Mouse (Mus musculus): ENCODE measurements around the gene Myo16. TPM values are rescaled to one million over a fixed set of nuclear protein-coding genes. Genes with fewer than 3 reads are reported as not detected.

The Myo16 gene
- total and polyA plus RNA-seq, 3 experiments = not detected

DNA sequence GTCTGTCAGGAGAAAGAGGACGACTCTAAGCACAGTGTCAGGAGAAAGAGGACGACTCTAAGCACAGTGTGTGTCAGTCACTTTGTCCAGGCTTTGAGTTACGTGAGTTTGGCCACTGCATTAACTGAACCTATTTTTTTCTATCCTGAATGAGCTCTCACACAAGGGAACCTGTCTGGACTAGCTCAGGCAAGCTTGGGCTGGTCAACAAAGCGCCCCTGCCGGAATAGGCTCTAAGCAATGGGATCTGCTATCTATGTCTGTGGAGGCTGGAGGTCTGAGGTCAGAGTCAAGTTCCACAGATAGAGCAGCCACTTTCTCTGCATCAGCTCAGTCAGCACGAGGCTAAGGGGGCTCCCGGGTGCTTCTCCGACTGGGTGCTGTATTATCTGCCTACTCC lies 46.3 kb downstream of the Myo16 start:
- Histone ChIP-seq H3K9me3 (replicated peaks; ENCODE audit: insufficient read depth, low read length) (no peaks in the 10 kb centered on the region), H3K9ac (ENCODE audit: control insufficient read depth, low read depth, low read length, poor library complexity, severe bottlenecking) (no peak overlapping the region), H3K4me1 (ENCODE audit: control insufficient read depth in 1 of 2, insufficient read depth in 2 of 2, low read length in 2 of 2) (no peaks in the 10 kb centered on the region), H3K4me3 (ENCODE audit: control insufficient read depth in 1 of 2, insufficient read depth in 1 of 2, low read depth in 2 of 2, low read length in 2 of 2) (no peak overlapping the region), H3K79me2 (ENCODE audit: control insufficient read depth, insufficient read depth, low read length, poor library complexity) (no peaks in the 10 kb centered on the region), H3K27me3 (ENCODE audit: control insufficient read depth in 1 of 2, insufficient read depth in 2 of 2, low read length in 2 of 2) (no peaks in the 10 kb centered on the region), H3K36me3 (ENCODE audit: control insufficient read depth in 1 of 2, insufficient read depth in 2 of 2, low read length in 2 of 2) (no peaks in the 10 kb centered on the region), H3K27ac (ENCODE audit: control insufficient read depth, low read depth, low read length) (no peak overlapping the region)
- no peak for DNase-seq (ENCODE audit: low read depth, low spot score)
- TF ChIP-seq MAX (IDR thresholded peaks at IDR 0.05; ENCODE audit: low read length) = no peak
- TF ChIP-seq NRF1 (IDR thresholded peaks at IDR 0.05; ENCODE audit: insufficient read depth, low read depth, low read length, poor library complexity, severe bottlenecking) = no peak
- no peak for TF ChIP-seq USF2 (IDR thresholded peaks at IDR 0.05; ENCODE audit: borderline replicate concordance in 1 of 2, insufficient read depth in 1 of 2, low read depth in 1 of 2, low read length in 2 of 2)
- TF ChIP-seq MYC (IDR thresholded peaks at IDR 0.05; ENCODE audit: low read depth, low read length) = no peak
- TF ChIP-seq ETS1 (IDR thresholded peaks at IDR 0.05; ENCODE audit: low read depth, low read length) = no peak
- no peak for TF ChIP-seq TCF12 (IDR thresholded peaks at IDR 0.05; ENCODE audit: low read depth, low read length)
- no peak for TF ChIP-seq CHD1 (IDR thresholded peaks at IDR 0.05; ENCODE audit: low read depth, low read length)
- no peak for TF ChIP-seq MEF2A (IDR thresholded peaks at IDR 0.05; ENCODE audit: extremely low read depth, insufficient replicate concordance, low read depth, low read length, poor library complexity, severe bottlenecking)
- no peak for TF ChIP-seq GATA1 (IDR thresholded peaks at IDR 0.05; ENCODE audit: low read depth, low read length)

DNA sequence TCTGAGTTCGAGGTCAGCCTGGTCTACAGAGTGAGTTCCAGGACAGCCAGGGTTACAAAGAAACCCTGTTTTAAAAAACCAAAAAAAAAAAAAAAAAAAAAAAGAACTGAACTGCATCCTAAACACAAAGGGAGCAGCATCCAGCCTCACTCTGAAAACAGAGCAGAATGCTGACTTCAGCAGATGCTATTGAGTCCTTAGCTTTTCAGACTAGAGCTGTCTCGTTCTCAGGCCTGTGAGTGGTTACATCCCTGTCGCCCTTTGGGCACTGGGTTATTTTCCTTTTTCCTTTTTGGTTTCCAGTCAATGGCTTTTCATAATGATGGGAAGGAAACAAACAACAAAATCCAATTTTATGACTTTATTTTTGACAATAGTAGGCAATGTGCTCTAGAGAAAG lies 61.3 kb downstream of the Myo16 start:
- no peak for DNase-seq (ENCODE audit: low read depth, low spot score)
- no peaks in the 10 kb centered on the region for H3K36me3 ChIP-seq (ENCODE audit: control insufficient read depth in 1 of 2, insufficient read depth in 2 of 2, low read length in 2 of 2)
- no peaks in the 10 kb centered on the region for H3K27me3 ChIP-seq (ENCODE audit: control insufficient read depth in 1 of 2, insufficient read depth in 2 of 2, low read length in 2 of 2)
- no peak overlapping the region for H3K9ac ChIP-seq (ENCODE audit: control insufficient read depth, low read depth, low read length, poor library complexity, severe bottlenecking)
- H3K4me1 ChIP-seq (ENCODE audit: control insufficient read depth in 1 of 2, insufficient read depth in 2 of 2, low read length in 2 of 2) = no peaks in the 10 kb centered on the region
- no peaks in the 10 kb centered on the region for H3K79me2 ChIP-seq (ENCODE audit: control insufficient read depth, insufficient read depth, low read length, poor library complexity)
- H3K4me3 ChIP-seq (ENCODE audit: control insufficient read depth in 1 of 2, insufficient read depth in 1 of 2, low read depth in 2 of 2, low read length in 2 of 2) = no peak overlapping the region
- no peaks in the 10 kb centered on the region for H3K9me3 ChIP-seq (replicated peaks; ENCODE audit: insufficient read depth, low read length)
- no peak overlapping the region for H3K27ac ChIP-seq (ENCODE audit: control insufficient read depth, low read depth, low read length)
- TF ChIP-seq MAZ (IDR thresholded peaks at IDR 0.05; ENCODE audit: low read depth, low read length) (no peak), KAT2A (conservative IDR thresholded peaks at IDR 0.05; ENCODE audit: low read depth, low read length) (no peak)

DNA sequence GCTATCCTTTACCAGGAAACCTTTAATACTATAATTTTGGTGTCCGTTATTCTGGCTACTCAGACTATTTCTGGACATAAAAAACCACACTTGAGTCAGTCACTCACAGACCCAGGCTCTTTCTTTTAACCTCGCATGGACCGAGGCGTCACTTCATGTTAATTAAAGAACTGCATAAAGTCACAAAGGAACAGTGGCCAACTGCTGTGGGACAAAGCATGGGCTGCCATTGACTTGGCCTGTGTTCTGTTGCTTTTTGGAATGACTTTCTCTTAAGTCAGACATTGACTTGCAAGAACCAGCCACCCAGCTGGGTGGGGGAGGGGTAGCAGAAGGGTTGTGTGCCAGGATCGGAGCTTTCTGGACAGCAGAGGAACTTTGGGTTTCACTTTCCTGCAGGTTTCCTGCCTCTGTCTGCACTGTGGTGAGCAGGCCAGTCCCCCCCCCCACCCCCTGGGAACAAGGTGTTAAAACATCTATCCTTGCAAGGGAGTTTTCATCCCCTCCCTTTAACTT lies 66.1 kb downstream of the Myo16 start:
- TF ChIP-seq RAD21 (IDR thresholded peaks at IDR 0.05; ENCODE audit: low read depth, low read length) = no peak
- no peak for TF ChIP-seq CHD1 (IDR thresholded peaks at IDR 0.05; ENCODE audit: low read depth, low read length)
- TF ChIP-seq NRF1 (IDR thresholded peaks at IDR 0.05; ENCODE audit: insufficient read depth, low read depth, low read length, poor library complexity, severe bottlenecking) = no peak
- TF ChIP-seq E2F4 (IDR thresholded peaks at IDR 0.05; ENCODE audit: borderline replicate concordance, low read depth, low read length) = no peak
- no peak for TF ChIP-seq SMC3 (IDR thresholded peaks at IDR 0.05; ENCODE audit: low read depth, low read length)
- TF ChIP-seq JUND (IDR thresholded peaks at IDR 0.05; ENCODE audit: low read depth, low read length) = no peak
- no peak for TF ChIP-seq USF1 (IDR thresholded peaks at IDR 0.05; ENCODE audit: low read depth, low read length)
- no peak for TF ChIP-seq MYC (IDR thresholded peaks at IDR 0.05; ENCODE audit: low read depth, low read length)
- no peak for TF ChIP-seq EP300 (IDR thresholded peaks at IDR 0.05; ENCODE audit: low read depth in 1 of 2, low read length in 2 of 2)
- TF ChIP-seq KAT2A (conservative IDR thresholded peaks at IDR 0.05; ENCODE audit: low read depth, low read length) = no peak
- H3K4me1 ChIP-seq (ENCODE audit: control insufficient read depth in 1 of 2, insufficient read depth in 2 of 2, low read length in 2 of 2) = no peaks in the 10 kb centered on the region
- H3K79me2 ChIP-seq (ENCODE audit: control insufficient read depth, insufficient read depth, low read length, poor library complexity) = no peaks in the 10 kb centered on the region
- no peaks in the 10 kb centered on the region for H3K27me3 ChIP-seq (ENCODE audit: control insufficient read depth in 1 of 2, insufficient read depth in 2 of 2, low read length in 2 of 2)
- no peak for DNase-seq (ENCODE audit: low read depth, low spot score)
- H3K27ac ChIP-seq (ENCODE audit: control insufficient read depth, low read depth, low read length) = no peak overlapping the region
- H3K9ac ChIP-seq (ENCODE audit: control insufficient read depth, low read depth, low read length, poor library complexity, severe bottlenecking) = no peak overlapping the region
- H3K4me3 ChIP-seq (ENCODE audit: control insufficient read depth in 1 of 2, insufficient read depth in 1 of 2, low read depth in 2 of 2, low read length in 2 of 2) = no peak overlapping the region
- no peaks in the 10 kb centered on the region for H3K36me3 ChIP-seq (ENCODE audit: control insufficient read depth in 1 of 2, insufficient read depth in 2 of 2, low read length in 2 of 2)
- no peaks in the 10 kb centered on the region for H3K9me3 ChIP-seq (replicated peaks; ENCODE audit: insufficient read depth, low read length)
